ENCODE assay signal across 11 mouse cellular contexts in the genomic region with DNA sequence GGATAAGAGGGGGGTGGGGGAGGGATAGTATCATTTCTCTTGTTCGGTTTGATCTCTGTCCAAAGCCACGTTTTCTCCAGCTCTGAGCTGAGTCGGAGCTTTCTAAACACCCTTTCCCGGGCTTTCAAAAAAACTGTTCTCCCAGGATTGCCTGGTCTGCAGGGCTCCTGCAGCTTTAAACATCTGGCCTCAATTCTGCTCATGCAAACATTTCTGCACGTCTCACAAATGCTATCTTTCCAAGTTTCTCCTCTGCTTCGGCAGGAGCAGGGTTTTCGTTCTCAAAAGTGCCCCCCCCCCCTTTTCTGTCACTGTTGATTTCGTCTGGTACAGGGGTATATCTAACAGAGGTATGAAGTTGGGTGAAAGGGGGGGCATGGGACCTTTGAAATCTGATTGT. TPM values are rescaled to one million over a fixed set of nuclear protein-coding genes. Genes with fewer than 3 reads are reported as not detected.
DNase-seq lines count a peak whose midpoint lies in the region; ATAC-seq and TF ChIP-seq lines count a peak whose summit lies in the region.
"Had no signal": no experiment of that assay in that cellular context is flagged by ENCODE, and none has a peak within 500 bp of the region (broad histone marks: within the 10 kb centered on the region; RNA-seq: fewer than 3 reads in every experiment).

No protein-coding gene starts in this region.

- no peaks in the 10 kb centered on the region for H3K9me3 ChIP-seq in forebrain, postnatal 0 days (ENCODE audit: low read length)
- H3K9me3 ChIP-seq in forebrain, embryonic 13.5 days (replicated peaks): no peaks in the 10 kb centered on the region
- peaks cover 7% of the 10 kb centered on the region; the same call in 1 of the 2 replicates for H3K9me3 ChIP-seq in kidney, embryonic 16.5 days (ENCODE audit: low read length)
- H3K9me3 ChIP-seq in limb, embryonic 13.5 days: no peaks in the 10 kb centered on the region

- no peak for TF ChIP-seq CTCF in forebrain, postnatal 0 days (IDR thresholded peaks at IDR 0.05; ENCODE audit: low read depth)

- no peak for ATAC-seq in forebrain, postnatal 0 days
- no peak for ATAC-seq in forebrain, embryonic 13.5 days
- ATAC-seq in kidney, embryonic 16.5 days (ENCODE audit: low FRiP score, low TSS enrichment): no peak
- ATAC-seq in limb, embryonic 13.5 days (ENCODE audit: low FRiP score, low read depth): peak; percentile 62
- ATAC-seq in inflammation-experienced regulatory T-cells, adult 6 months: no peak

- H3K36me3 ChIP-seq in forebrain, postnatal 0 days (ENCODE audit: insufficient read depth): peaks cover 31% of the 10 kb centered on the region; the same call in 1 of the 2 replicates
- H3K36me3 ChIP-seq in forebrain, embryonic 13.5 days (ENCODE audit: poor library complexity, severe bottlenecking): peaks cover 59% of the 10 kb centered on the region
- peaks cover 3% of the 10 kb centered on the region; the same call in 1 of the 2 replicates for H3K36me3 ChIP-seq in kidney, embryonic 16.5 days (ENCODE audit: insufficient read depth, low read length)
- H3K36me3 ChIP-seq in limb, embryonic 13.5 days: peaks cover 43% of the 10 kb centered on the region

- DNase-seq in forebrain, postnatal 0 days: peak; percentile 39
- no peak for DNase-seq in kidney, adult 11 months
- no peak for DNase-seq in frontal cortex, adult 2 months (ENCODE audit: extremely low spot score in 1 of 2, low spot score in 1 of 2)

- H3K4me1 ChIP-seq in forebrain, postnatal 0 days (ENCODE audit: insufficient read depth): no peaks in the 10 kb centered on the region
- 0 out of 2 replicates have a peak, but pooled peaks cover 15% of the 10 kb centered on the region for H3K4me1 ChIP-seq in forebrain, embryonic 13.5 days
- H3K4me1 ChIP-seq in kidney, embryonic 16.5 days (ENCODE audit: insufficient read depth, low read length): peaks cover 22% of the 10 kb centered on the region
- H3K4me1 ChIP-seq in brown adipose tissue, adult 24 weeks (ENCODE audit: control insufficient read depth, insufficient read depth, insufficient read length, low read length): no peaks in the 10 kb centered on the region
- peaks cover 36% of the 10 kb centered on the region for H3K4me1 ChIP-seq in limb, embryonic 13.5 days

- H3K9ac ChIP-seq in forebrain, postnatal 0 days: no peak overlapping the region
- no peak overlapping the region for H3K9ac ChIP-seq in forebrain, embryonic 13.5 days
- no peak overlapping the region for H3K9ac ChIP-seq in kidney, embryonic 16.5 days (replicated peaks; ENCODE audit: low read length)
- H3K9ac ChIP-seq in limb, embryonic 13.5 days: no peak overlapping the region
- H3K9ac ChIP-seq: liver, embryonic 14.5 days had no signal

- no peaks in the 10 kb centered on the region for H3K27me3 ChIP-seq in forebrain, postnatal 0 days (ENCODE audit: insufficient read depth, low read length)
- no peaks in the 10 kb centered on the region for H3K27me3 ChIP-seq in forebrain, embryonic 13.5 days
- H3K27me3 ChIP-seq in kidney, embryonic 16.5 days (ENCODE audit: insufficient read depth, low read length): no peaks in the 10 kb centered on the region
- no peaks in the 10 kb centered on the region for H3K27me3 ChIP-seq in limb, embryonic 13.5 days

- no peak overlapping the region for H3K4me3 ChIP-seq in forebrain, postnatal 0 days (ENCODE audit: low read depth, low read length)
- H3K4me3 ChIP-seq in forebrain, embryonic 13.5 days: no peak overlapping the region
- no peak overlapping the region for H3K4me3 ChIP-seq in kidney, embryonic 16.5 days (ENCODE audit: low read length)
- peak overlapping the region; percentile 25 for H3K4me3 ChIP-seq in brown adipose tissue, adult 24 weeks (ENCODE audit: insufficient read depth, low read depth, low read length)
- H3K4me3 ChIP-seq in limb, embryonic 13.5 days: no peak overlapping the region
- H3K4me3 ChIP-seq: erythroblast, embryonic 14.5 days; layer of hippocampus, adult 2 months had no signal

- H3K4me2 ChIP-seq in forebrain, postnatal 0 days (ENCODE audit: low read depth): no peak overlapping the region
- H3K4me2 ChIP-seq in forebrain, embryonic 13.5 days: no peak overlapping the region
- no peak overlapping the region; the same call in 1 of the 2 replicates for H3K4me2 ChIP-seq in kidney, embryonic 16.5 days (replicated peaks; ENCODE audit: low read depth, low read length)
- H3K4me2 ChIP-seq in limb, embryonic 13.5 days (replicated peaks): peak overlapping the region; percentile 21

- H3K27ac ChIP-seq in forebrain, postnatal 0 days (ENCODE audit: low read depth, low read length): no peak overlapping the region
- no peak overlapping the region for H3K27ac ChIP-seq in forebrain, embryonic 13.5 days
- peak overlapping the region; percentile 6; the same call in 1 of the 2 replicates for H3K27ac ChIP-seq in kidney, embryonic 16.5 days (ENCODE audit: low read length)
- H3K27ac ChIP-seq in brown adipose tissue, adult 24 weeks (replicated peaks; ENCODE audit: low read depth, low read length): no peak overlapping the region
- peak overlapping the region; percentile 81 for H3K27ac ChIP-seq in limb, embryonic 13.5 days
- H3K27ac ChIP-seq: liver, embryonic 14.5 days had no signal

- WGBS in forebrain, postnatal 0 days: 23% methylated on average over 8 of the region's 8 CpGs
- 54% methylated on average over 8 of the region's 8 CpGs for WGBS in forebrain, embryonic 13.5 days
- WGBS in kidney, embryonic 16.5 days: 40% methylated on average over 8 of the region's 8 CpGs
- 13% methylated on average over 8 of the region's 8 CpGs for WGBS in limb, embryonic 13.5 days

RNA-seq across cellular contexts. Expression of a gene that starts 3.9 kb away (rescaled TPM):
- total RNA-seq in forebrain, postnatal 0 days (2014; rRNA removed): 0.23 and 0.57 TPM in 2 replicates
- polyA plus RNA-seq in forebrain, postnatal 0 days (2015; fragmentation: Nextera tagmentation; extraction: Ambion mirVana): 0.10 and 0.30 TPM in 2 replicates
- polyA plus RNA-seq in forebrain, embryonic 13.5 days (2015; fragmentation: Nextera tagmentation; extraction: Ambion mirVana): 0.99 and 1.5 TPM in 2 replicates
- polyA plus RNA-seq in kidney, embryonic 16.5 days (2015; fragmentation: Nextera tagmentation; extraction: Ambion mirVana): 0.46 and 0.62 TPM in 2 replicates
- polyA plus RNA-seq in brown adipose tissue, adult 24 weeks (2012; ENCODE audit: insufficient read depth, insufficient read length, missing spikeins): not detected in 2 replicates
- 2.9 and 3.1 TPM in 2 replicates for polyA plus RNA-seq in limb, embryonic 13.5 days (2015; fragmentation: Nextera tagmentation; extraction: Ambion mirVana)
- not detected for polyA plus RNA-seq in inflammation-experienced regulatory T-cells, adult 6 months (2017; shearing (Covaris generic))
- 0.13 and 0.16 TPM in 2 replicates for polyA plus RNA-seq in frontal cortex, adult 2 months (2012; rRNA removed)

Comparison
In these comparisons a context has a peak if more than half of its experiments do, and no peak if none do; other contexts are left out.
1. H3K27ac ChIP-seq: peak in kidney, embryonic 16.5 days (single experiment) and limb, embryonic 13.5 days (single experiment); none in forebrain, postnatal 0 days (single experiment), forebrain, embryonic 13.5 days (single experiment) and brown adipose tissue, adult 24 weeks (single experiment).